Comparison of ENCODE assay signal across 19 mouse cellular contexts in the genomic region with DNA sequence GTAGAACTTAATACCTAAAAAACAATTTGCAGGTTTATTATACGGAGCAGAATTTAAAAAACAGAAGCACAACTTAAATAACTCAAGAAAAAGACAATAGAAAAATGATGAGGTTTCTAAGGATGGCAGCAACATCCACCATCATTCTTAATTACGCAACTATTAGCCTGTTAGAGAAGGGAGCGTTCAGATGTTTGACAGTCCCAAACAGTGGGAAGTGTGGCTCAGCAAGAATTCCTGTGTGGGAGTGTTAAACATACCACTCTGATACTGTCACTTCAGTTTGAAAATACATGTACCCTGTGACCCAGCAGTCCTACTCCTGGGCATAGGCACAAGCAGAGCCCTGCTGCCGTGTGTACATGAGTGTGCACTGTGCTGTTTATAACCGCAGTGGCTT.
"Had no signal": no experiment of that assay in that cellular context is flagged by ENCODE, and none has a peak within 500 bp of the region (broad histone marks: within the 10 kb centered on the region; RNA-seq: fewer than 3 reads in every experiment).

No protein-coding gene starts in this region.

- H3K4me3 ChIP-seq: lung, embryonic 15.5 days; megakaryocyte, embryonic 14.5 days; midbrain, embryonic 13.5 days; midbrain, embryonic 15.5 days; neural tube, embryonic 13.5 days; neural tube, embryonic 15.5 days had no signal

- H3K27me3 ChIP-seq: lung, embryonic 15.5 days; megakaryocyte, embryonic 14.5 days; midbrain, embryonic 13.5 days; midbrain, embryonic 15.5 days; neural tube, embryonic 13.5 days; neural tube, embryonic 15.5 days had no signal

- H3K4me2 ChIP-seq: lung, embryonic 15.5 days; midbrain, embryonic 11.5 days; midbrain, embryonic 13.5 days; midbrain, embryonic 15.5 days; neural tube, embryonic 13.5 days; neural tube, embryonic 15.5 days had no signal

- DNase-seq: liver, postnatal 0 days; lung, adult 2 months; lung, postnatal 14 days; lung, postnatal 36 days; retina, postnatal 1 day; right cerebral cortex, adult 18-20 months; right cerebral cortex, postnatal 25 days; right cerebral cortex, postnatal 4 days; spleen, adult 18-20 months; thymus, adult 18-20 months; thymus, postnatal 25 days; thymus, postnatal 4 days had no signal
